Mouse (Mus musculus) testis, adult 2 months (tissue): ENCODE results near the gene Nkain2.

ENCODE experiments used
- CTCF ChIP-seq: fragments of 200-500 bp; IDR thresholded peaks from 2 replicates; pipeline ENCODE4 v1.5.1; 2012; ENCODE audit warnings: low read depth, mild to moderate bottlenecking, inconsistent platforms, low read length, moderate library complexity; ENCODE audit not compliant: control insufficient read depth, insufficient read depth, insufficient replicate concordance
- POLR2A ChIP-seq: fragments of 200-500 bp; IDR thresholded peaks from 2 replicates; pipeline ENCODE4 v1.6.1; 2012; ENCODE audit warnings: low read depth, mild to moderate bottlenecking, inconsistent platforms, low read length, moderate library complexity; ENCODE audit not compliant: control insufficient read depth

- TF ChIP-seq CTCF (no peak), POLR2A (no peak)
Measured at GRCm38 (mm10) chr10:31868275-31868674, 1022.0 kb downstream of the Nkain2 start.
